Mouse (Mus musculus): Measurements from ENCODE around the gene Zfp786. TPM values are rescaled to one million over a fixed set of nuclear protein-coding genes. Genes with fewer than 3 reads are reported as not detected.
"Not testable (repeated sequence)": the region's sequence is repeated elsewhere in the genome, so short reads cannot be mapped to it uniquely, and the experiment has no call there.

Zfp786 gene
- 1 to 10 TPM in 1 of 4 experiments, under 1 TPM in 3; 0.65 to 1.8 (median 0.85) TPM for total RNA-seq (2022)

GRCm38 (mm10) chr6:47830104-47831078 is at the start of gene Zfp786:
Zfp786 (minus strand) TSS chr6:47830867.
- peak; percentile 78 to 86 for DNase-seq (ENCODE audit: low spot score in 2 of 2)

GRCm38 (mm10) chr6:47880166-47880565 is 49.5 kb upstream of the Zfp786 start:
- no peak for DNase-seq (ENCODE audit: low spot score in 2 of 2)

GRCm38 (mm10) chr6:47879049-47879716 is 48.5 kb upstream of the Zfp786 start:
- no peak for DNase-seq (ENCODE audit: low spot score in 2 of 2)

- DNase-seq (ENCODE audit: low spot score in 2 of 2): no peak
These were observed 47.9 kb upstream of the Zfp786 start for GRCm38 (mm10) chr6:47878593-47878992.

GRCm38 (mm10) chr6:47878133-47878514 is 47.5 kb upstream of the Zfp786 start:
- DNase-seq (ENCODE audit: low spot score in 2 of 2): no peak

GRCm38 (mm10) chr6:47877461-47878132 is 46.9 kb upstream of the Zfp786 start:
- peak; percentile 83 to 87 for DNase-seq (ENCODE audit: low spot score in 2 of 2)

GRCm38 (mm10) chr6:47877058-47877457 is 46.4 kb upstream of the Zfp786 start, which contains the start of gene Zfp282:
Zfp282 (plus strand) TSS chr6:47877204.
- DNase-seq (ENCODE audit: low spot score in 2 of 2): no peak

GRCm38 (mm10) chr6:47872266-47872665 is 41.6 kb upstream of the Zfp786 start:
- no peak for DNase-seq (ENCODE audit: low spot score in 2 of 2)

GRCm38 (mm10) chr6:47857729-47858128 is 27.1 kb upstream of the Zfp786 start:
- not testable (repeated sequence) for DNase-seq (ENCODE audit: low spot score in 2 of 2)

- no peak for DNase-seq (ENCODE audit: low spot score in 2 of 2)
These were observed 26.6 kb upstream of the Zfp786 start for GRCm38 (mm10) chr6:47857241-47857640.

- DNase-seq (ENCODE audit: low spot score in 2 of 2): no peak
These were observed 15.1 kb upstream of the Zfp786 start for GRCm38 (mm10) chr6:47845779-47846178.

- DNase-seq (ENCODE audit: low spot score in 2 of 2): no peak
These were observed 11.7 kb upstream of the Zfp786 start for GRCm38 (mm10) chr6:47842337-47842736.

GRCm38 (mm10) chr6:47841831-47842230 is 11.2 kb upstream of the Zfp786 start:
- no peak for DNase-seq (ENCODE audit: low spot score in 2 of 2)

GRCm38 (mm10) chr6:47841077-47841476 is 10.4 kb upstream of the Zfp786 start:
- no peak for DNase-seq (ENCODE audit: low spot score in 2 of 2)

GRCm38 (mm10) chr6:47837630-47838029 is 7.0 kb upstream of the Zfp786 start:
- no peak for DNase-seq (ENCODE audit: low spot score in 2 of 2)

- DNase-seq (ENCODE audit: low spot score in 2 of 2): peak; percentile 17 to 19
These were observed 5.4 kb upstream of the Zfp786 start for GRCm38 (mm10) chr6:47835984-47836521.

- peak; percentile 95 for DNase-seq (ENCODE audit: low spot score in 2 of 2)
These were observed 4.9 kb upstream of the Zfp786 start, which contains the start of gene Zfp398 for GRCm38 (mm10) chr6:47835482-47835983. Zfp398 (plus strand) TSS chr6:47835661.

- no peak for DNase-seq (ENCODE audit: low spot score in 2 of 2)
These were observed 1.6 kb upstream of the Zfp786 start for GRCm38 (mm10) chr6:47832220-47832619.

- no peak for DNase-seq (ENCODE audit: low spot score in 2 of 2)
These were observed 1.7 kb downstream of the Zfp786 start for GRCm38 (mm10) chr6:47828950-47829349.

- no peak for DNase-seq (ENCODE audit: low spot score in 2 of 2)
These were observed 3.2 kb downstream of the Zfp786 start for GRCm38 (mm10) chr6:47827462-47827861.

GRCm38 (mm10) chr6:47824241-47824640 is 6.4 kb downstream of the Zfp786 start:
- no peak for DNase-seq (ENCODE audit: low spot score in 2 of 2)

All from gastrocnemius, adult 8-10 months (tissue).